Mouse (Mus musculus) ES-E14 (cell line): Measurements from ENCODE around the gene Sgms1. TPM values are rescaled to one million over a fixed set of nuclear protein-coding genes. Genes with fewer than 3 reads are reported as not detected.

Experiments used
- DNase-seq: peaks from one replicate; pipeline ENCODE4 v3.0.0-alpha.2; 2013; ENCODE audit warnings: low read depth, low spot score
- H3K27ac ChIP-seq: 2 replicates; pipeline ENCODE4 v1.5.1; 2012; ENCODE audit warnings: low read depth, mild to moderate bottlenecking, low read length, moderate library complexity, mixed read lengths; ENCODE audit not compliant: poor library complexity, insufficient read depth, severe bottlenecking
- H3K36me3 ChIP-seq: 2 replicates; pipeline ENCODE4 v1.6.1; 2012; ENCODE audit warnings: mild to moderate bottlenecking, low read length, moderate library complexity, mixed read lengths; ENCODE audit not compliant: control insufficient read depth, poor library complexity, insufficient read depth, severe bottlenecking
- H3K4me1 ChIP-seq, 2 experiments: fragments of 150-350 bp in 1 of 2; sonication (generic) in 1 of 2; 2 replicates each; pipeline ENCODE4 v1.6.1; 2012; ENCODE audit warnings: low read length in 2 of 2, mild to moderate bottlenecking in 1 of 2, mixed read lengths in 1 of 2; ENCODE audit not compliant: control insufficient read depth in 2 of 2, insufficient read depth in 2 of 2, poor library complexity in 1 of 2
- H3K4me3 ChIP-seq, 2 experiments: fragments of 150-350 bp in 1 of 2; sonication (generic) in 1 of 2; 2 replicates each; pipeline ENCODE4 v1.5.1; 2012; ENCODE audit warnings: low read length in 2 of 2, low read depth in 1 of 2, mild to moderate bottlenecking in 1 of 2, mixed read lengths in 1 of 2; ENCODE audit not compliant: insufficient read depth in 1 of 2, poor library complexity in 1 of 2, severe bottlenecking in 1 of 2
- H3K9ac ChIP-seq: 2 replicates; pipeline ENCODE4 v1.6.1; 2012; ENCODE audit warnings: low read depth, mild to moderate bottlenecking, low read length, mixed read lengths; ENCODE audit not compliant: poor library complexity, insufficient read depth, severe bottlenecking
- H3K9me3 ChIP-seq: fragments of 150-350 bp; sonication (generic); 2 replicates; pipeline ENCODE4 v1.6.1; 2012; ENCODE audit warnings: low read depth, mild to moderate bottlenecking, low read length; ENCODE audit not compliant: control insufficient read depth, insufficient read depth
- CHD2 ChIP-seq: IDR thresholded peaks from 2 replicates; pipeline ENCODE4 v1.6.1; 2014; ENCODE audit warnings: mild to moderate bottlenecking, low read depth, low read length, inconsistent platforms
- HCFC1 ChIP-seq: IDR thresholded peaks from 2 replicates; pipeline ENCODE4 v1.6.1; 2012; ENCODE audit warnings: low read length, inconsistent platforms, borderline replicate concordance; ENCODE audit not compliant: insufficient read depth
- MAFK ChIP-seq: IDR thresholded peaks from 2 replicates; pipeline ENCODE4 v1.6.1; 2014; ENCODE audit warnings: mild to moderate bottlenecking, low read depth, low read length, inconsistent platforms; ENCODE audit not compliant: insufficient read depth
- ZC3H11A ChIP-seq: IDR thresholded peaks from 2 replicates; pipeline ENCODE4 v1.6.1; 2012; ENCODE audit warnings: low read depth, mild to moderate bottlenecking, inconsistent platforms, low read length, borderline replicate concordance
- ZNF384 ChIP-seq: IDR thresholded peaks from 2 replicates; pipeline ENCODE4 v1.6.1; 2012; ENCODE audit warnings: low read depth, low read length, inconsistent platforms
- in situ Hi-C, 2 experiments: fragments of 600-800 bp; cut with MboI; formaldehyde crosslinking; loops; one replicate each; pipeline ENCODE4 v1.15.1; 2025; ENCODE audit warnings: low sequenced_read_pairs in 2 of 2, inconsistent platforms in 1 of 2; ENCODE audit not compliant: unreplicated experiment in 2 of 2
- total RNA-seq: library from RNA; depleted of rRNA; stranded (reverse); fragments of 300-350 nt; gene quantifications from 2 replicates; pipeline ENCODE4 v1.2.3, GENCODE M21; 2012

Sgms1 gene
- total RNA-seq, 1 experiment, result 42.5 TPM

GRCm38 (mm10) chr19:32210099-32210449 is 179.4 kb downstream of the Sgms1 start:
- Histone ChIP-seq H3K9me3 (no peaks in the 10 kb centered on the region), H3K36me3 (no peaks in the 10 kb centered on the region), H3K4me3 (peak overlapping the region; percentile 79 to 80), H3K27ac (no peak overlapping the region), H3K4me1 (peaks cover 0 to 2% of the 10 kb centered on the region in 2 experiments; a peak in 1 of 4 replicates), H3K9ac (peak overlapping the region; percentile 78)
- DNase-seq, result no peak
- TF ChIP-seq MAFK (no peak), ZNF384 (no peak), CHD2 (no peak), HCFC1 (no peak)
- in situ Hi-C loops, result no loop called here

- TF ChIP-seq MAFK (no peak), ZC3H11A (no peak), ZNF384 (no peak), CHD2 (no peak), HCFC1 (no peak)
- peaks cover 3% of the 10 kb centered on the region; the same call in 1 of the 2 replicates for H3K36me3 ChIP-seq
- H3K4me3 ChIP-seq, result 0 out of 4 replicates have a peak overlapping the region, but pooled peaks of 1 of the 2 experiments have one; percentile 11
- peaks cover 0 to 8% of the 10 kb centered on the region in 2 experiments; a peak in 1 of 4 replicates for H3K4me1 ChIP-seq
- no peak overlapping the region for H3K9ac ChIP-seq
- no peak for DNase-seq
- in situ Hi-C loops, result no loop called here
- no peaks in the 10 kb centered on the region for H3K9me3 ChIP-seq
- H3K27ac ChIP-seq, result no peak overlapping the region
Observed at GRCm38 (mm10) chr19:32202131-32203114, 187.1 kb downstream of the Sgms1 start.

DNA sequence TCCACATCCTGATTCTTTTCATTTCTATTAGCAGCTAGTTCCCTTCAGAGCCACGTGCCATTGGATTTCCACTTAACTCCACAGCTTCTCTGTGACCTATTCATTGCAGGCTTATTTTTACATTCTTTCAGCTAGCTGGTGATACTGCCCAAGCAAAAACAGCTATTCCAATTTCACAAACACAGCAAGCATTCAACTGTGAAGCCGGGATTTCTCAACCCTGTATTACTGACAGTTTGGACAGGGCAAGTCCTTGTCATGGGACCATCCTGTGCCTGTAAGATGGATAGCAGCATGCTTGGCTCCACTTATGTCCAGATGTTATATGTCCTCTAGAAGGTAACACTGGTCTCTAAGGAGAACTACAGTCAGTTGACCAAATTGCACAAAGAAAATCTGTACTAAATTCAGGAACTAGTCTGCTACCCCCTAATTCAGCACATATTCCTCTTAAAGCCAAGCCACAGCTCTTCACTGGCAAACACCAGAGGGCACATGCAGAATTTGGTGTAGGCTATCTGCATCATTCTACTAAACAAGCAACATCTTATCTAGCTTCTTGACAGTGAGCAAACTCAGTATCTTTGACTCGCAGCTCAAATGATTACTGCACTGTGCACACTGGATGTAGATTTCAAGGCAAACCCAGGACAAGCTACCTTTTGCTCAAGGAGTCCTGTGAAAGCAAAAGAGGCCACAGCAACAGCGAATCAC is 189.5 kb downstream of the Sgms1 start:
- Histone ChIP-seq H3K36me3 (peaks cover 3% of the 10 kb centered on the region; the same call in 1 of the 2 replicates), H3K4me3 (no peak overlapping the region), H3K9ac (no peak overlapping the region), H3K27ac (no peak overlapping the region), H3K9me3 (no peaks in the 10 kb centered on the region), H3K4me1 (peaks cover 11 to 17% of the 10 kb centered on the region in 2 experiments)
- no peak for TF ChIP-seq ZNF384
- TF ChIP-seq MAFK, result no peak
- no peak for TF ChIP-seq HCFC1
- TF ChIP-seq CHD2, result no peak
- TF ChIP-seq ZC3H11A, result no peak
- no peak for DNase-seq
- in situ Hi-C loops, result no loop called here

GRCm38 (mm10) chr19:32199133-32199532 is 190.4 kb downstream of the Sgms1 start:
- Histone ChIP-seq H3K36me3 (peaks cover 3% of the 10 kb centered on the region; the same call in 1 of the 2 replicates), H3K9ac (no peak overlapping the region), H3K4me3 (no peak overlapping the region), H3K9me3 (no peaks in the 10 kb centered on the region), H3K4me1 (peaks cover 17 to 19% of the 10 kb centered on the region in 2 experiments), H3K27ac (no peak overlapping the region)
- DNase-seq, result no peak
- in situ Hi-C loops, result no loop called here
- no peak for TF ChIP-seq CHD2
- no peak for TF ChIP-seq ZNF384
- TF ChIP-seq ZC3H11A, result no peak
- no peak for TF ChIP-seq HCFC1
- TF ChIP-seq MAFK, result no peak
